Mouse (Mus musculus) limb, embryonic 12.5 days (tissue): ENCODE measurements around the gene Ccdc58. TPM values are rescaled to one million over a fixed set of nuclear protein-coding genes. Genes with fewer than 3 reads are reported as not detected.
"Not testable (repeated sequence)": the region's sequence is repeated elsewhere in the genome, so short reads cannot be mapped to it uniquely, and the experiment has no call there.

Experiments
- ATAC-seq: fragments of 200-750 bp; cut with Nextera tagmentation; 2 replicates; pipeline ENCODE4 v1.8.0; 2017; ENCODE audit warnings: low read depth, moderate TSS enrichment; ENCODE audit not compliant: insufficient number of reproducible peaks, insufficient read depth, low FRiP score, low TSS enrichment
- H3K27ac ChIP-seq: fragments of 300-500 bp; sonication (generic); 2 replicates; pipeline ENCODE4 v1.5.1; 2016; ENCODE audit warnings: mild to moderate bottlenecking, moderate library complexity
- H3K27me3 ChIP-seq: fragments of 300-500 bp; sonication (generic); 2 replicates; pipeline ENCODE4 v1.6.1; 2016; ENCODE audit warnings: mild to moderate bottlenecking, moderate library complexity
- H3K36me3 ChIP-seq: fragments of 300-500 bp; sonication (generic); 2 replicates; pipeline ENCODE4 v1.6.1; 2016; ENCODE audit warnings: mild to moderate bottlenecking, moderate library complexity
- H3K4me1 ChIP-seq: fragments of 300-500 bp; sonication (generic); replicated peaks from 2 replicates; pipeline ENCODE4 v1.6.1; 2016
- H3K4me2 ChIP-seq: fragments of 300-500 bp; sonication (generic); 2 replicates; pipeline ENCODE4 v1.6.1; 2016; ENCODE audit warnings: mild to moderate bottlenecking, moderate library complexity
- H3K4me3 ChIP-seq: fragments of 300-500 bp; sonication (generic); replicated peaks from 2 replicates; pipeline ENCODE4 v1.5.1; 2016; ENCODE audit warnings: mild to moderate bottlenecking
- H3K9ac ChIP-seq: fragments of 300-500 bp; sonication (generic); replicated peaks from 2 replicates; pipeline ENCODE4 v1.6.1; 2016; ENCODE audit warnings: mild to moderate bottlenecking, moderate library complexity
- H3K9me3 ChIP-seq: fragments of 300-500 bp; sonication (generic); 2 replicates; pipeline ENCODE4 v1.6.1; 2016; ENCODE audit warnings: mild to moderate bottlenecking, moderate library complexity
- WGBS: fragments of 180-500 bp; shearing (Covaris S2); methylation state at CpG from one replicate; pipeline ENCODE4 v1.1.7; 2016; 5-methylcytosine and 5-hydroxymethylcytosine counted together
- polyA plus RNA-seq: library from polyadenylated mRNA; unstranded; fragments of >200 nt; fragmentation: Nextera tagmentation; extraction: Ambion mirVana; gene quantifications from 2 replicates; pipeline ENCODE4 v1.2.1, GENCODE M21; 2016

Gene Ccdc58
- polyA plus RNA-seq, 1 experiment from 2014 or later: 100 TPM

DNA sequence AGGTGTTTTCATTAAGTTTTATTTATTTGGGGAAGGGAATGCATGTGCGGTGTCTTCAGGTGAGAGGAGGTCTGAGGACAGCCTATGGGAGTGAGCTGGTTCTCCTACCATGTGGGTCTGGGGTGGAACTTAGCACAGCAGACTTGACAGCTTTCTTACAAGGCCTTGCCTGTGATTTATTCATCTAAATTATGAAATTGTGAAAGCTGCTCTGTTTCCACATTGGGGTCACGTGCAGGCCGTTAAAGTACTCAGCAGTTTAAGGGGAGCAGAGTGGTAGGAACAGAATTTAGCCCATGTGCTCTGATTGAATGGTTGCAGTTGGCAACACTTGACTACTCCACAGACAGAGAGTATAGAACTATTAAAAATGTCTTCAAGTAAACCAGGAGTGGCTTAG lies 8.4 kb downstream of the Ccdc58 start:
- WGBS: 91% methylated on average over 3 of the region's 3 CpGs
- no peak for ATAC-seq
- H3K36me3 ChIP-seq: peaks cover 26% of the 10 kb centered on the region

DNA sequence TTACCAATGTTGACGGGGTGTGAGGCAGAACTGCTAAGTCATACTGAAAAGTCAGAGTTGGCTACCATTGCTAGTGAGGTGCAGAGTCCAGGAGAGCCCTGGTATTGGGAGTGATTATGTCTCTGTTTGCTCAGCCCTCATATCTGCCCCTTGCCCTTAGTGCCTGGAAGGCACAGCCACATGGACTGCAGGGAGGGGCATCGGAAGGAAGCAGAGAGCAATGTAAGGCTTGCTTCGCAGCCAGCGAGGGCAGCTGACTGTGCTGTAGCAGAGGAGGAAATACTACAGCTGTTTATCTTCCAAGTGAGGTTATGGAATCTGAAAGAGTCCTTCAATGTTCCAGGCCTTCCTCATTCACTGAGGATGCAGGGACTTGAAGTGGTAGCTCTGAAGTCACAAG lies 16.4 kb downstream of the Ccdc58 start:
- Histone ChIP-seq H3K9me3 (no peaks in the 10 kb centered on the region), H3K4me3 (no peak overlapping the region), H3K27ac (no peak overlapping the region), H3K36me3 (peaks cover 85% of the 10 kb centered on the region), H3K4me1 (no peaks in the 10 kb centered on the region), H3K27me3 (no peaks in the 10 kb centered on the region), H3K9ac (no peak overlapping the region), H3K4me2 (no peak overlapping the region)
- no peak for ATAC-seq
- WGBS: 91% methylated on average over 4 of the region's 4 CpGs

More for the DNA sequence above, 8.4 kb downstream of the Ccdc58 start:
- Histone ChIP-seq H3K9ac (no peak overlapping the region), H3K4me3 (no peak overlapping the region), H3K4me1 (no peaks in the 10 kb centered on the region), H3K9me3 (no peaks in the 10 kb centered on the region), H3K4me2 (no peak overlapping the region), H3K27me3 (no peaks in the 10 kb centered on the region), H3K27ac (no peak overlapping the region)

DNA sequence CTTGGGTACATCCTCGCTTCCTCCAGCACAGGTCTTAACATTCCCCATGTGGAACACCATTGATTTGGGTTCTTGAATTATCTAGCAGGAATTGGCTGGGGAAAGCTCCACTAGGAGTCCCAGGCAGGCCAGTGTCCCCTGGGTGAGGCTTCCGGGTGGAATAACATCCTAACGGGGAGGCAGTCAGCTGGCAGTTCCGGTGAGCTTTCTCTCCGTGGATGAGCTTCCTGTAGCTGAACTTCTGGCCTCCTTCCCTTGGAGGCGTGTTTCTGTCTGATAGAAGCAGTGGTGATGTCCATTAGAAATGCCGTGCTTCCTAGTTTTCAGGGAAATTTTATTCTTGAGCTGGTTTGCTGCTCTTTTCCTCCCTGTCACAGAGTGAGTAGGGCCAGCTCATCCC lies 17.6 kb downstream of the Ccdc58 start:
- Histone ChIP-seq H3K9ac (no peak overlapping the region), H3K36me3 (peaks cover 74% of the 10 kb centered on the region), H3K4me2 (no peak overlapping the region), H3K4me3 (no peak overlapping the region), H3K4me1 (no peaks in the 10 kb centered on the region), H3K9me3 (no peaks in the 10 kb centered on the region), H3K27ac (no peak overlapping the region), H3K27me3 (no peaks in the 10 kb centered on the region)
- ATAC-seq: no peak
- WGBS: 81% methylated on average over 7 of the region's 7 CpGs

DNA sequence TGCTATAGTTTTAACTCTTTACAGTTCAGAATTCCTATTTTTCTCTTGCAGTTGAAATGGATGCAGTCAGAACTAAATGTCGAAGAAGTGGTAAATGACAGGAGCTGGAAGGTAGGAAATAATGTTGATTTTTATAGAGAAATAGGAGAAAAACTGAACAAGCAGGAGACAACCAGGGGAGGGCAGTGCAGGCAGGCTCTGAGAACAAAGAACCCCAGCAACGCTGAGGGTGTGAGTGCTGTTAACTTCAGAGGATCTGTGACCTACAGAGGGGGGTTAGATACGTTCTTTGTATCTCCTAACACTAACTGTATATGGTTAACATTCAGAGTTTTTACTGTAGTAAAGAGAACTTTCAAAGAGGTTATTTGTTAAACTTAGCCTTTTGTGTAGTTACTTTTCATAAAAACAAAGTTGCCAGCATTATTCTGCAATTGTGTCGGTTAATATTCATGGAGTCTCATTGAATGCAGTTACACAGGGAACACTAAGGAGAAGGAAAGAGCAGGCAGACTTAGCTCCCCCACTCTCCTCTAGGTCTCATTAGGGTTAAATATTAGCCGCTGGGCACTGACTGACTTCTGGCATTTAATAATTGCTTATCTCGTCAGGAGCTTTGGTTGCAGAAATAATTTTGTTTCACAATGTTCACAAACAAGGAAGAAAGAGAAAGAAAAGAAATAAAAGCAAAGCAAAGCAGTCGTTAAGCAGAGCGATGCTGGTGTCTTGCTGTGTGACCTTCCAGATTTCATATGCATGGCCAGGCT lies 18.5 kb downstream of the Ccdc58 start:
- Histone ChIP-seq H3K27me3 (no peaks in the 10 kb centered on the region), H3K4me2 (no peak overlapping the region), H3K27ac (no peak overlapping the region), H3K9me3 (no peaks in the 10 kb centered on the region), H3K4me3 (no peak overlapping the region), H3K36me3 (peaks cover 65% of the 10 kb centered on the region), H3K4me1 (no peaks in the 10 kb centered on the region), H3K9ac (no peak overlapping the region)
- ATAC-seq: no peak
- WGBS: 67% methylated on average over 8 of the region's 8 CpGs

DNA sequence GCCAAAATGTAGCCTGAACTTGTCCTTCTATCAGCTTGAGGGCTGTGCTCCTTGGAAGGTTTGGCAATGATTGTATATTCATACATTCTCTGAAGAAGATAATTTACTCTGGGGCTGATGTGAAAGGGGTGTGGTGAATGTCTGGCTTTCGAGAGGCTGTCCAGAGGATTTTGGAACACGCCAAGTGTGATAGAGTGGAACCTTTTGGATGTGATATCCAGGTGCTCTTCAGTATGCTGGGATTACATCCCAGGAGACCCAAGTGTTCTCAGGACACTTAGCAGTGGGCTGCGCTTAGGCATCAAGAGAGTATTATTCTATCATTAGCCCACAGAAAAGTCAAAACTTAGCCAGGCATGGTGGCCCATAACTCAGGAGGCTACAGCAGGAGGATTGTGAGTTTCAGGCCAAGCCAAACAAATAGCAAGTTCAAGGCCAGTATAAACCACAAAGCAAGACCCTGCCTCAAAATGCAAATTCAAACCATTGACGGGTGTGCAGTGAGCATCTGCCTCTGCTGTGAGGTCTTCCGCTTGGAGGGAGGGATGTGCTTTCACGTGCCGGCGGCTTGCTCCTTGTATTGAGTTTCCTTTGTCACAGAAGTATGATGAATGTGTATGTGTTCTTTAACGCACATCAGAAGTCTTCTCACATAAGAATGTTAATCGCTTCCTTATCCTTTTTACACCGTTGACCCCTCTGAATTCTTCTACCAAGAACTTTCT lies 19.5 kb downstream of the Ccdc58 start:
- Histone ChIP-seq H3K27me3 (no peaks in the 10 kb centered on the region), H3K27ac (no peak overlapping the region), H3K4me2 (no peak overlapping the region), H3K9ac (no peak overlapping the region), H3K36me3 (peaks cover 56% of the 10 kb centered on the region), H3K4me3 (no peak overlapping the region), H3K9me3 (no peaks in the 10 kb centered on the region), H3K4me1 (no peaks in the 10 kb centered on the region)
- no peak for ATAC-seq
- 86% methylated on average over 11 of the region's 11 CpGs for WGBS

DNA sequence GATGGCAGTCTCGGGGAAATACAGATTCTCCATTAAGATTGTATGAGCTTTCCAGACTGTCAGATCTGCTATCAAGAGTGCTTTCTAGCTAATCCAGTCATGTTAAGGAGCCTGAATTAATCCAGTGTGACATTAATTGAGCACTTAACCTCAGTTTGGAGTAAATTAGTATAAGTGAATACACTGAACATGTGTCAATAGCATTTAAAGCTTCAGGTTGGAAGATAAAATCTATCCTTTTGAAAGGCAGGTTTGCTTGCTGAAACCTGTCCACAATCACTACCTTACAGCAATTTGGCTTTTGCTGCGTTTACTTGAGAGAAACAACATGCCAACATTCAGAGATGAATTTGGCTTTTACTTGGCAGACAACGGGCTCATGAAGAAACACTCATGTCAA lies 22.6 kb downstream of the Ccdc58 start:
- no peak overlapping the region for H3K9ac ChIP-seq
- no peak overlapping the region for H3K4me3 ChIP-seq
- no peaks in the 10 kb centered on the region for H3K4me1 ChIP-seq
- no peak overlapping the region for H3K27ac ChIP-seq
- 84% methylated on average over 3 of the region's 3 CpGs for WGBS
- H3K4me2 ChIP-seq: no peak overlapping the region
- no peaks in the 10 kb centered on the region for H3K9me3 ChIP-seq
- ATAC-seq: no peak
- H3K27me3 ChIP-seq: no peaks in the 10 kb centered on the region
- peaks cover 31% of the 10 kb centered on the region for H3K36me3 ChIP-seq

DNA sequence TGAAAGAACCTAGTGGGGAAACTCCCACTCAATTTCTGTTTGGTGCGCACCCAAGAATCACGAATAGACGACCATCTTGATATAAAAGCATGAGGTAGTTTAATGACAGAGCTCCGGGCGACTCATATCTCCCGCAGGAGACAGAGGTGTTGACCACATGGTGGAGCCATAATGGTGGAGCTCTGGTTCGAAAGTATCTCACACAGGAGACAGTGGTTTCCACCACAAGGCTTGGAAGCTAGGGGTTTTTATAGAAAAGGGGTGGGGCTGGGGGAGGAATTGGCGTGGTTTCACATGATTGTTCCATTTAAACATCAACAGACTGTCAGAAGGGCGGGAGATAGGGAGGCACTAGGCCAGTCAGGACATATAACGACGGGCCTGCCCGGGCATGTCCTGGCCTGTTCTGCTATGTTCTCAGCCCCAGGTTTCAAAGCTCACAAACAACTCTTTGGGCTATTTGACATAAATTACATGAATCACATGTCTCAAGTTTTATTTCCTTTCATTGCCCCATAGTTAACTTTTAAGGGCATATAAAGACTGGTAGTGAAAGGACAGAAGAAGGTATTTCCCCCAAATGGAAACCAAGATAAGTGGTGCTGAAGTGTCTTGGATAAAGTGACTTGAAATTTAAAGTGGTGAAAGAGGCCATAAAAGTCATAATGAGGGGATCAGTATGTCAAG lies 26.5 kb downstream of the Ccdc58 start:
- H3K27ac ChIP-seq, H3K27me3 ChIP-seq, H3K9me3 ChIP-seq, H3K36me3 ChIP-seq, ATAC-seq, H3K4me3 ChIP-seq, H3K4me2 ChIP-seq, H3K9ac ChIP-seq, H3K4me1 ChIP-seq: not testable (repeated sequence)
- 87% methylated on average over 12 of the region's 12 CpGs for WGBS

DNA sequence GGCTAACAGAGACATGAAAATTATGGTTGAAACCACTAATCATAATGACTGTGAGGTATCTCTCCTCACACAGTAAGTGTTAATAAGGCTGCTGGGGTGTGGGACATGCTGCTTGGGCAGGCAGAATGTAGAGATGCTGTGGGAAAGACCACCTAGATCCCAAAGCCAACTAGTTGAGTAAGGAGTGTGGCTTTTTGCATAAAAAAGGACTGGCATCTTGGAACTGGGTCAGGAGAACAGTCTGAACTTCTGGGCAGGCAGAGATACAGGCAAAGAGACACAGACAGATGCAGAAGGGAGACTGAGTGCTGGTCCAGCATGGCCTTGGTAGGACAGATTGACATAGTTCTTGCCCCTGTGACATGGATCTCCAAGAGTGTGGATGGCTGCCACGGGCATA lies 30.0 kb downstream of the Ccdc58 start:
- ATAC-seq: no peak

DNA sequence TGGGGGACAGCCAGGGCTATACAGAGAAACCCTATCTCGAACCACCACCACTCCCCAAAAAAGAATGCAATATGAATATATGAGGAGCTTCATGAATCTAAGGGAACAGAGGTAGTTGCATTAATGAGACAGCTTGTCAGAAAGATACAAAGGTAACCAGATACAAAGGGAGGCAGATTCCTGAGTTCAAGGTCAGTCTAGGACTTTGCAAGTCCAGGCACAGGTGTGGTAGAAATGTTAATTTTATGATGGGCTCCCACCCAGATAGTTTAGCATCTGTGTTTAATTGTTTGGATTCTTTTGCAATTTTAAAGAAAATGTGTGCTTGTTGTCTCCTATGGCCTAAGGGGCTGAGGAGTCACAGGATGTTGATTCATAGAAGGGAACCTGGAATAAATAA lies 30.7 kb downstream of the Ccdc58 start:
- no peak for ATAC-seq
- H3K27ac ChIP-seq: no peak overlapping the region
- 97% methylated on average over 1 of the region's 1 CpGs for WGBS

More for the DNA sequence above, 30.0 kb downstream of the Ccdc58 start:
- Histone ChIP-seq H3K9me3 (peaks cover 9% of the 10 kb centered on the region; the same call in 1 of the 2 replicates), H3K27ac (no peak overlapping the region), H3K4me2 (no peak overlapping the region), H3K4me3 (no peak overlapping the region), H3K9ac (no peak overlapping the region), H3K4me1 (no peaks in the 10 kb centered on the region), H3K36me3 (no peaks in the 10 kb centered on the region), H3K27me3 (no peaks in the 10 kb centered on the region)
- WGBS: 88% methylated on average over 1 of the region's 1 CpGs

DNA sequence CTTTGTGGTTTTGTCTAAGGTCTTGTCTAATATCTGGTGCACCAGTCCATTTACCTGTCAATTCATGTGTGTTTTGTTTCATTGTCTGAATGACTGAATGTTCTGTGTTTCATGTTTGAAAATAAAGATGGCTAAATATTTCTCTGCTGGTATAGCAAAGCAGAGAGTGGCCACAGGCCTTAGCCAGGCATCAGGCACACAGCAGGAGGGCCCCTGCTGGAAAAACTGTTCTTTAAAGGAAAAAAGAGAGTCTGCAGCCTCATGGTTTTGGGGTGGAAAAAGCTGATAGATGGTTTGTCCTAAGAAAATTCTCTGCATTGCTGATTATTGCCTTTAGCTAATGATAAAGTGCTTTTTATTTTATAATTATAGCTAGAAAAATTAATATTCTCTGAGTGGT lies 40.0 kb downstream of the Ccdc58 start:
- H3K36me3 ChIP-seq, H3K9ac ChIP-seq, H3K4me2 ChIP-seq, ATAC-seq, H3K27ac ChIP-seq, H3K27me3 ChIP-seq, H3K9me3 ChIP-seq, H3K4me3 ChIP-seq, H3K4me1 ChIP-seq: not testable (repeated sequence)

More for the DNA sequence above, 30.7 kb downstream of the Ccdc58 start:
- Histone ChIP-seq H3K4me1 (no peaks in the 10 kb centered on the region), H3K9me3 (peaks cover 9% of the 10 kb centered on the region; the same call in 1 of the 2 replicates), H3K4me2 (no peak overlapping the region), H3K4me3 (no peak overlapping the region), H3K27me3 (no peaks in the 10 kb centered on the region), H3K9ac (no peak overlapping the region), H3K36me3 (no peaks in the 10 kb centered on the region)

DNA sequence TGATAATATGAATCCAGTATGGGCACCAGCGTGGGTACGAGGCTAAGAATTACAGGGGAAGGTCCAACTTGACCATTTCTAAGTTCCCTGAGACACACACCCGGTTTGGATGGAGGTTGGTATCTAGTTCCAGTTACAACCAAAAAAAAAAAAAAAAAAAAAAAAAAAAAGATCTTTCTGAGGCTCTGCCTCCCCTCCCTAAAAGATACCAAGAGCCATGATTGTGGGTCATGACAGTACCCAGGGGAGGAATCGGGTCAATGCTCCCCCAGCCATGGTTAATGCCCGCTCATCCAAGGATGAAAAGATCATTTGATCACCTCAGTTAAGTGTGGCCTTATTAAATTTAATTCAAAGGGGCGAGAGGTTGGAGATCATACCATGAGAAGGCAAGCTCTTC lies 44.3 kb downstream of the Ccdc58 start:
- not testable (repeated sequence) for H3K4me2 ChIP-seq, H3K27ac ChIP-seq, H3K9ac ChIP-seq, H3K9me3 ChIP-seq, H3K4me1 ChIP-seq, H3K36me3 ChIP-seq, H3K4me3 ChIP-seq, ATAC-seq, H3K27me3 ChIP-seq
- WGBS: 93% methylated on average over 6 of the region's 6 CpGs
